Mouse (Mus musculus) liver, adult 2 months (tissue): ENCODE measurements at regions not wholly inside any gene's neighbourhood (a gene's known extent, or its start where the extent isn't known, plus 50 kb on each side); places are given as distances from the start of the nearest gene placed in this dataset.

ENCODE experiments used
- CTCF ChIP-seq: fragments of 200-500 bp; IDR thresholded peaks from 2 replicates; pipeline ENCODE4 v1.5.1; 2011; ENCODE audit warnings: low read depth, low read length, control low read depth
- POLR2A ChIP-seq: fragments of 200-500 bp; IDR thresholded peaks from 2 replicates; pipeline ENCODE4 v1.6.1; 2011; ENCODE audit warnings: low read length, control low read depth; ENCODE audit not compliant: insufficient read depth; ENCODE audit errors: extremely low read depth

DNA sequence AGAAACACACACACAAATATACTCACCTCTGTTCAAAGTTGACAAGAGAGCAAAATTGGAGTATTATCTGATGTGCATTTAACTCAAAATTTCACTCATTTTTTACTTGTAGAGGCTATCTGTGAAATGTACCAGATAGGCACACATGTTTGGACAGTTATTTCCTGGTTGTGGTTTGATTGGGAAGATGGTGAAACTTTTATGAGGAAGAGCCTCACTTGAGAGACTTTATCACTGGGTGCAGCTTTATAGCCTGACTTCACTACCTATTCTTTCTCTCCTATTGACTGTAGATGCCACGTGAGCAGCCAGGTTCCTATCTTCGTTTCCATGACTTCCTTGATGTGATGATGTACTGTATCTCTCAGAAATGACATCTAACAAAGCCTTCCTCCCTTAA, 77.3 kb upstream of the Fmo9 start:
- TF ChIP-seq CTCF (no peak), POLR2A (no peak)
